Mouse (Mus musculus) heart, embryonic 11.5 days (tissue): Measurements from ENCODE around the gene Bcl11a. TPM values are rescaled to one million over a fixed set of nuclear protein-coding genes. Genes with fewer than 3 reads are reported as not detected.

Experiments used
- ATAC-seq: fragments of 200-750 bp; cut with Nextera tagmentation; replicated peaks from 2 replicates; pipeline ENCODE4 v1.8.0; 2017; ENCODE audit warnings: moderate library complexity; ENCODE audit not compliant: insufficient number of reproducible peaks, low FRiP score, low TSS enrichment
- H3K27ac ChIP-seq: fragments of 300-500 bp; sonication (generic); 2 replicates; pipeline ENCODE4 v1.5.1; 2014; ENCODE audit warnings: mild to moderate bottlenecking, low read depth, low read length
- H3K27me3 ChIP-seq: fragments of 300-500 bp; sonication (generic); 2 replicates; pipeline ENCODE4 v1.6.1; 2014; ENCODE audit warnings: mild to moderate bottlenecking, low read length, mixed read lengths; ENCODE audit not compliant: control insufficient read depth, insufficient read depth
- H3K36me3 ChIP-seq: fragments of 300-500 bp; sonication (generic); 2 replicates; pipeline ENCODE4 v1.6.1; 2014; ENCODE audit warnings: mild to moderate bottlenecking, low read length, moderate library complexity, mixed read lengths; ENCODE audit not compliant: control insufficient read depth, insufficient read depth
- H3K4me1 ChIP-seq: fragments of 300-500 bp; sonication (generic); 2 replicates; pipeline ENCODE4 v1.6.1; 2014; ENCODE audit warnings: low read length; ENCODE audit not compliant: control insufficient read depth, insufficient read depth
- H3K4me2 ChIP-seq: fragments of 300-500 bp; sonication (generic); 2 replicates; pipeline ENCODE4 v1.6.1; 2014; ENCODE audit warnings: mild to moderate bottlenecking, moderate library complexity
- H3K4me3 ChIP-seq: fragments of 300-500 bp; sonication (generic); 2 replicates; pipeline ENCODE4 v1.5.1; 2014; ENCODE audit warnings: low read depth, low read length
- H3K9ac ChIP-seq: fragments of 300-500 bp; sonication (generic); 2 replicates; pipeline ENCODE4 v1.6.1; 2014; ENCODE audit warnings: mild to moderate bottlenecking, low read depth, low read length, moderate library complexity
- H3K9me3 ChIP-seq: fragments of 300-500 bp; sonication (generic); replicated peaks from 2 replicates; pipeline ENCODE4 v1.6.1; 2016; ENCODE audit warnings: low read length; ENCODE audit not compliant: control insufficient read depth
- WGBS: fragments of 180-500 bp; shearing (Covaris S2); extraction: QIAGEN DNeasy Blood & Tissue Kit; methylation state at CpG from one replicate; pipeline ENCODE4 v1.1.7; 2014; ENCODE audit not compliant: insufficient replicate concordance; 5-methylcytosine and 5-hydroxymethylcytosine counted together
- polyA plus RNA-seq: library from polyadenylated mRNA; unstranded; fragments of >200 nt; fragmentation: Nextera tagmentation; extraction: Ambion mirVana; gene quantifications from 2 replicates; pipeline ENCODE4 v1.2.1, GENCODE M21; 2014

Gene Bcl11a
- polyA plus RNA-seq, 1 experiment from 2014 or later, result 21.7 TPM

DNA sequence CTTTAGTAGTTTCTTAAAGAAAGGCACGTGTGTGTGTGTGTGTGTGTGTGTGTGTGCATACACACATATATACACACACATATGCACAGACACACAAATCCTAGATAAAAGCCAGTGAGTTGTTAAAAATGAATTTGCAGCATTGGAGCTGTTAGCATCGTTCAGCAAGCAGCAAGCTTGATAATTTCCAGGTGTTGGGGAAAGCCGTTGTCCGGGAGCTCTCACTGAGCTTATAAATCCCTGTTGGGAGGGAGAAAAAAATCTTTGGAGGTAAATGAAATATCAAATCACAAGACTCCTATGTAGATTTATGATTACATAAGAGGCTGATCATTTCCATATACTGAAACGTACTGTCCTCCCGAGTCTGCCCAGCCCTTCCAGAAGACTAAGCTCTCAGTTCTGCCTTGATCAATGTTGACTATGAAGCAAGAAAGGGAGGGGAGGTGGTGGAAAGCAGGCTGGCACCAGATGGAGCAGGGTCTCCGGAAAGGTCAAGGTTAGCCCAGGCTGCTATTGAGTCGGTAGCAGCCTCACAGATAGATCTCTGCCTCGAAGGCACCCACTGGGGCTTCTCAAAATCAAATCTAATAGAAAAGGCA lies 15.3 kb upstream of the Bcl11a start:
- 34% methylated on average over 9 of the region's 9 CpGs for WGBS
- H3K4me2 ChIP-seq, result no peak overlapping the region
- H3K36me3 ChIP-seq, result no peaks in the 10 kb centered on the region

DNA sequence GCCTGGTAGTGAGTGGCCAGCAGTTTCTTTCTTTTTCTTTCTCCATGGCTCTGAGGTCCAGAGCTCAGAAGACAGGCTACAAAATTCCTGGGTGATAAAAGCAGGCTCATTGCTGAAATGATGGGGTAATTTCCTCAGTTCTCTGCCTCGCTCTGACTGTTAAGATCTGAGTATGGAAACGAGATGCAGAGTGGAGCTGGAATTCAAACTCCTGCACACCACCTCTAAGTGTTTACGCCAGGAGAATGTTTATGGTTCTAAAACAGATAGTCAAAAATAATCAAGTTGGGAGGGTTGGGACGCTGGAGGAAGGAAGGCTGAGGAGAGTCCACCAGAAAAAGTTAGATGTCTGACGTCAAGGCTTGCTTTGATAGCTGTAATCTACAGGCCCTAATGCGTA lies 13.6 kb upstream of the Bcl11a start:
- Histone ChIP-seq H3K4me1 (no peaks in the 10 kb centered on the region), H3K4me3 (no peak overlapping the region), H3K27me3 (peaks cover 15% of the 10 kb centered on the region), H3K9me3 (no peaks in the 10 kb centered on the region), H3K4me2 (no peak overlapping the region), H3K9ac (no peak overlapping the region), H3K27ac (no peak overlapping the region), H3K36me3 (no peaks in the 10 kb centered on the region)
- no peak for ATAC-seq
- WGBS, result 59% methylated on average over 6 of the region's 6 CpGs

More for the DNA sequence above, 15.3 kb upstream of the Bcl11a start:
- no peaks in the 10 kb centered on the region for H3K9me3 ChIP-seq
- ATAC-seq, result no peak
- H3K4me3 ChIP-seq, result no peak overlapping the region
- H3K4me1 ChIP-seq, result no peaks in the 10 kb centered on the region
- H3K9ac ChIP-seq, result no peak overlapping the region
- H3K27ac ChIP-seq, result no peak overlapping the region
- peaks cover 20% of the 10 kb centered on the region for H3K27me3 ChIP-seq

DNA sequence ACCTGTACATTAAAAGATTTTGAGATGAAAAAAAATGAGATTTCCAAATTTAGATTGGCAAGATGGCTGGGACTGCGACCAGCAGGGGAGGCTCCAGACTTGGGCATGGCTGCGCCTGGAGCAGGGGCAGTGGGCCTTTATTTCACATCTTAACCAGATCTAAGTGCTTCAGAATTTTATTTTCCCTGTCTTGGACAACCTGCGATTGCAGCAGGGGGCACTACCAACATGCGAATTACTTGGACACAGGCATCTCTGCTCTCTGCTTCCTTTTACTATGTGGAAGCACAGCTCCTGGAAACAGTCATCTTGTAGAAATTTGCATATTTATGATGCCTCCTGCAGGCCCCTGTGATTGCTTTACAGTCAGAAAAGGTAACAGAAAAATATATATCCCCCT lies 12.5 kb upstream of the Bcl11a start:
- no peaks in the 10 kb centered on the region for H3K36me3 ChIP-seq
- H3K4me2 ChIP-seq, result no peak overlapping the region
- H3K9ac ChIP-seq, result no peak overlapping the region
- H3K4me1 ChIP-seq, result no peaks in the 10 kb centered on the region
- no peak overlapping the region for H3K27ac ChIP-seq
- H3K27me3 ChIP-seq, result peaks cover 13% of the 10 kb centered on the region
- WGBS, result 61% methylated on average over 4 of the region's 4 CpGs
- H3K9me3 ChIP-seq, result no peaks in the 10 kb centered on the region
- H3K4me3 ChIP-seq, result no peak overlapping the region
- ATAC-seq, result no peak

DNA sequence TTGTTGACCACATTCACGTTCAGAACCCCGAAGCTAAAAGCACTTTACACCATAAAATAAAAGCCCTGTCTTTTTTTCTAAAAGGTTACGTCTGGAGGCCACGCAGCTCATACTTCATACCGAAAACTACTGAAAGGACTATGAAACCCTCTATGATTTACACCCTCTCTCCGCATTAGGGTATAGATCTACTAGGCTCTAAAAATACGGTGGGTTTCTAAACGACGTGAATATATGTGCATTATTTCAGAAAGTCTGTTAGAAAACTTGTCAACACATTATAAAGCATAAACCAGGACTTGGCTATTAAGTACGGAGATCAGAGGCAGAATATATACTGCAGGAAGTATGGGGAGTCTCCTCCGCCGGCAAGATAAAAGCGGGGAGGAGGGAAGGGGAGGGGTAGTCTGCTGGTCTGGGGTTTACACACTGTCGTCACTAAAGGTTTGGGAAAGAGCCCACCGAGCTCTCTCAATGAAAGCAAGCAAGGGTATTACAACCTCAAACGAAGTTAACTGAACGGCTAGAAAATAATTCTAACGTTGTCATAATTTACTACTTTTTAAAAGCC lies 3.8 kb upstream of the Bcl11a start:
- ATAC-seq, result no peak
- 2% methylated on average over 18 of the region's 18 CpGs for WGBS
- peak overlapping the region; percentile 100 for H3K4me2 ChIP-seq
- no peak overlapping the region for H3K27ac ChIP-seq
- H3K9ac ChIP-seq, result no peak overlapping the region
- peaks cover 11% of the 10 kb centered on the region; the same call in 1 of the 2 replicates for H3K4me1 ChIP-seq
- no peaks in the 10 kb centered on the region for H3K36me3 ChIP-seq
- H3K9me3 ChIP-seq, result no peaks in the 10 kb centered on the region
- H3K27me3 ChIP-seq, result peaks cover 23% of the 10 kb centered on the region
- H3K4me3 ChIP-seq, result peak overlapping the region; percentile 29

DNA sequence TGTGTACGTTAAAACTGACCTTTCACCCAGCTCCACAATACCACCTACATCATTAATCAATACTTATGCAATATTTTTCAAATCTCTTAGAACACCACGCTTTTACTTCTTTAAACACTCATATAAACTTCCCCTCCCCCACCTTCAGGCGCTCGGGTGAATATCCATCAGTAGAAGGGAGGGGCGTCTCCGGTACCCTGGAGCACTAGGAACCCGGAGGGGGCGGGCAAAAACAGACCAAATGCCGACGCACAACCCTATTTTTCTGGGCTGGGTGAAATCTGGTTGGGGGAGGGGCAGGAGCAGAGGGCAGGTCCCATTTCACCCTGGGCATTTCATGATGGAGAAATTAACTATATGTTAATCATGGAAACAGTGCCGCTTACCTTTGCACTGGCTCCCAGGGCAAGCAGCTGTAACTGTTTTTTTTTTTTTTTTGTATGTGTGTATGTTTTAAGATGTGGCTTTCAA lies 3.2 kb upstream of the Bcl11a start, which contains the start of gene A830031A19Rik:
TSS of gene A830031A19Rik (minus strand) at position 421 of the 471 bp plus-strand sequence.
- ATAC-seq, result no peak

DNA sequence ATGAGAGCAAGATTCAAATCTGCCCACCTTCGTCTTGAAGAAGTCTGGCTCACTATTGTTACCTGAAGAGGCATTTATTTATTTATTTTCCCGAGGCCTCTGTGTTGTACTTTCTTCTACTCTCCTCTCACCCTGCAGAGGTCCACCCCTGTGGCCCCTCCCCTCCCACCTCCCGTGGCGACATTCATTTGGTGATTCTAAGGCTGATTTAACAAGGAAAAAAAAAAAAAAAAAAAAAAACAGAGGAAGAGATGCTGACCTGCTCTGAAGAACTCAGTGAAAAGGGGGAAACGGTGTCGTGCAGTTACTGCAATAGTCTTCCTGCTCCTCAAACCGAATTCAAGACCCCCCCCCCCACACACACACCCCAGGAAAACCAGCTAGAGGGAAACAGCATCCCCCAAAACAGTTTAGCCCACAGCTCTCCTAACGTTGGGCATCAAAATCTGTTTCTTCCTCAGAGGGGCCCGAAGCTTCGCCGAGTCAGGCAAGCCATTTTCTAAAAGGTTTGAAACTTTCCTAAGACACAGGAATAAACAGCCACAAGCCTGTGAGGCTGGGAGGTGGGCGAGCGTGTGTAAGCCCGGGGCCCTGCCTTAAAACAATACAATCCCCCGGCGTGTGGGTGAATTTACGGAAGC lies 2.2 kb upstream of the Bcl11a start:
- WGBS, result 1% methylated on average over 17 of the region's 17 CpGs
- peaks cover 23% of the 10 kb centered on the region for H3K27me3 ChIP-seq
- H3K4me2 ChIP-seq, result peak overlapping the region; percentile 100
- peak overlapping the region; percentile 72 for H3K9ac ChIP-seq
- no peaks in the 10 kb centered on the region for H3K9me3 ChIP-seq
- no peaks in the 10 kb centered on the region for H3K36me3 ChIP-seq
- peak overlapping the region; percentile 74 for H3K4me3 ChIP-seq
- no peak for ATAC-seq
- H3K27ac ChIP-seq, result peak overlapping the region; percentile 35; the same call in 1 of the 2 replicates
- peaks cover 11% of the 10 kb centered on the region; the same call in 1 of the 2 replicates for H3K4me1 ChIP-seq

More for the DNA sequence above, 3.2 kb upstream of the Bcl11a start, which contains the start of gene A830031A19Rik:
- Histone ChIP-seq H3K27me3 (peaks cover 23% of the 10 kb centered on the region), H3K4me1 (peaks cover 11% of the 10 kb centered on the region; the same call in 1 of the 2 replicates), H3K4me3 (peak within 1 kb of the TSS; percentile 74), H3K9ac (peak within 1 kb of the TSS; percentile 72), H3K36me3 (no peaks in the 10 kb centered on the region), H3K27ac (peak within 1 kb of the TSS; percentile 35; the same call in 1 of the 2 replicates), H3K9me3 (no peaks in the 10 kb centered on the region), H3K4me2 (peak within 1 kb of the TSS; percentile 100)
- WGBS, result 0% methylated on average over 11 of the region's 11 CpGs

DNA sequence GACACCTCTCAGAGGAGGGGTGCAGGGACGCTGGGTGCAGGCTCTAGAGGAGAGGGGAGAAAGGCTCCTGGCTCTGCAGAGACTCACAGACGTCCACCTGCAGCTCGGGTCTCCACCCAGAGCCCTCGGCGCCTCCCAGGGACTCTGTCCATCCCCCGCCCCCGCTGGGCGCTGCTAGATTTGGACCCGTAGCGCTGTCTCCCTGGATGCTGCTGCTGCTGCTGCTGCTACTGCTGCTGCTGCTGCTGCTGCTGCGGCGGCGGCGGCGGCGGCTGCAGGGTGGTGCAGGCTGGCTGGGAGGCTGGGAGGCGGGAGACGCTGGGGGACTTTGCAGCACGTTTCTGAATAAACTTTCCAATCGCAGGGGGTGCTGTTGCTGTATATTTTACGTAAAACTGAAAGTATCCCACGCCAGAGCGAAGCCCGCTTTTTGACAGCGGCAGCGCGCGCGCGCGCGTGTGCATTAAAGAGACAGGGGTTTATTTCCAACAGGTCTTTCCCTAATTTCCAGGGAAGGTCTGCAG lies 1.7 kb upstream of the Bcl11a start:
- Histone ChIP-seq H3K9me3 (no peaks in the 10 kb centered on the region), H3K27ac (peak overlapping the region; percentile 90), H3K4me1 (peaks cover 11% of the 10 kb centered on the region; the same call in 1 of the 2 replicates), H3K9ac (peak overlapping the region; percentile 72), H3K27me3 (peaks cover 23% of the 10 kb centered on the region), H3K4me3 (peak overlapping the region; percentile 74), H3K36me3 (no peaks in the 10 kb centered on the region), H3K4me2 (peak overlapping the region; percentile 100)
- under 1% methylated on average over 32 of the region's 32 CpGs for WGBS
- ATAC-seq, result no peak

DNA sequence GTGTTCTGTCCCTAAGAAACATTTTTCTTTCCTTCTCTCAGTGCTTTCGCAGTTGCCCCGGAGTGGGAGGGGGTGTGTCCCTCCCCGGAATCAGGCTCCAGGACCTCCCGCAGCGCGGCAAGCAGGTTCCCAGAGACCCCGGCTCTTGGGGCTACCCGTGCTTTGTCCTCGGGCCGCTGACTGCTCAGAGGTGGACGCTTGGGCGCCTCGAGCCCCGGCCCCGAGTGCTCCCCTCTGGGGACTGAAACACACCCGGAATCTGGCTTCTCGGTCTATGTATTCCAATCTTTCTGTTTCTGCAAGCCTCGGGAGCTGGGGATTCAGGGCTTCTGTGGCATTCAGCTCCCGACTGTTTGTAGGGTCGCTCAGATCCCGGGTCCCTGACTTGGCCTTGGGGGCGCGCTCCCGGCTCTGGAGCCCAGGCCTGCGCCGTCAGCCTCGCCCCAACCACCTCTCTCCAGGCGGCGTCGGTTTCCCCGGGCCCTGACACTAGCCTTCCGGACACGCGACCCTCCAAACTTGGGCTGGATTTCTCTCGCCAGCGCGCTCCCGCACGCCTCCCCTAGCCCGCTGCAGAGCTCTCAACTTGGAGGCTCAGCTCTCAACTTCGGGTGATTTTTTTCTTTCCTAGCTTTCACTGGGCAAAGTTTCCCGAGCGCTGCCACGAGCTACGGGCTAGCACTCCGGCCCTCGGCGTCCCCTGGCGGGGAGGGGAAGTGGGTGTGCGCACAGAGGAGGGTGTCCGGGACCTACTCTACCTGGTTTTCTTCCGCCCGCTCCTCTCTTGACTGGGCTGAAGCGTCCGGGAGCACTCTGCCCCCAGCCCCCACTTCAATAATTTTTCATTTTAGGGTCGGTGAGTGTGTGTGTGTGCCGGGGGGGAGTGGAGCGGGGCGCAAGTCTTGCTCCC lies 780 bp upstream of the Bcl11a start:
- no peaks in the 10 kb centered on the region for H3K36me3 ChIP-seq
- peak overlapping the region; percentile 74 for H3K4me3 ChIP-seq
- under 1% methylated on average over 59 of the region's 59 CpGs for WGBS
- peak overlapping the region; percentile 90 for H3K27ac ChIP-seq
- peak overlapping the region; percentile 100 for H3K4me2 ChIP-seq
- ATAC-seq, result peak; percentile 45
- H3K27me3 ChIP-seq, result peaks cover 23% of the 10 kb centered on the region
- H3K4me1 ChIP-seq, result peaks cover 11% of the 10 kb centered on the region; the same call in 1 of the 2 replicates
- no peaks in the 10 kb centered on the region for H3K9me3 ChIP-seq
- peak overlapping the region; percentile 72 for H3K9ac ChIP-seq
